Mouse (Mus musculus) ovary, adult 10 weeks (tissue): Measurements from ENCODE around the gene Ccdc184. TPM values are rescaled to one million over a fixed set of nuclear protein-coding genes. Genes with fewer than 3 reads are reported as not detected.

Experiments
- polyA plus RNA-seq: library from polyadenylated mRNA; stranded (reverse); fragments of 350-450 nt; fragmentation: Illumina TruSeq; extraction: RNeasy Lipid Tissue Mini Kit (QIAGEN cat#74804); gene quantifications from one replicate; pipeline ENCODE4 v1.2.3, GENCODE M21; 2014

Gene Ccdc184
- polyA plus RNA-seq, result 0.14 TPM

GRCm38 (mm10) chr15:98166963-98167644, at the start of gene Ccdc184:
Gene Ccdc184 (plus strand): TSS chr15:98167158.

GRCm38 (mm10) chr15:98165525-98165924, 1.4 kb upstream of the Ccdc184 start, which contains the start of gene Asb8:
Gene Asb8 (minus strand): TSS chr15:98165625.

GRCm38 (mm10) chr15:98195442-98195841, 28.5 kb downstream of the Ccdc184 start, which contains the start of gene Olfr288:
Gene Olfr288 (minus strand): TSS chr15:98195542.

Other genes starting within 250 kb of the Ccdc184 start
- 10.4 TPM for gene Tmem106c, start 203.0 kb upstream of the Ccdc184 start, polyA plus RNA-seq
- not detected for gene Col2a1, start 162.5 kb upstream of the Ccdc184 start, polyA plus RNA-seq
- 5.7 TPM for gene Pfkm, start 74.6 kb upstream of the Ccdc184 start, polyA plus RNA-seq
- gene Senp1, start 73.4 kb upstream of the Ccdc184 start, polyA plus RNA-seq, result 52.8 TPM
- gene Asb8, start 1.5 kb upstream of the Ccdc184 start, polyA plus RNA-seq, result 23.2 TPM
- not detected for gene Olfr288, start 28.4 kb downstream of the Ccdc184 start, polyA plus RNA-seq
- 2.5 TPM for gene Gm44579, start 53.8 kb downstream of the Ccdc184 start, polyA plus RNA-seq
- not detected for gene Olfr287, start 53.9 kb downstream of the Ccdc184 start, polyA plus RNA-seq
- gene Olfr286, start 67.3 kb downstream of the Ccdc184 start, polyA plus RNA-seq, result not detected
- not detected for gene H1fnt, start 90.1 kb downstream of the Ccdc184 start, polyA plus RNA-seq
- 1.7 TPM for gene Zfp641, start 129.0 kb downstream of the Ccdc184 start, polyA plus RNA-seq
- gene Olfr285, start 150.2 kb downstream of the Ccdc184 start, polyA plus RNA-seq, result not detected
- gene Olfr284, start 173.8 kb downstream of the Ccdc184 start, polyA plus RNA-seq, result not detected
- not detected for gene Olfr283, start 213.8 kb downstream of the Ccdc184 start, polyA plus RNA-seq